Mouse (Mus musculus): ENCODE measurements around the gene Il3.

Il3 gene

GRCm38 (mm10) chr11:54271437-54271949 lies 4.4 kb upstream of the Il3 start:
- DNase-seq, result no peak

DNA sequence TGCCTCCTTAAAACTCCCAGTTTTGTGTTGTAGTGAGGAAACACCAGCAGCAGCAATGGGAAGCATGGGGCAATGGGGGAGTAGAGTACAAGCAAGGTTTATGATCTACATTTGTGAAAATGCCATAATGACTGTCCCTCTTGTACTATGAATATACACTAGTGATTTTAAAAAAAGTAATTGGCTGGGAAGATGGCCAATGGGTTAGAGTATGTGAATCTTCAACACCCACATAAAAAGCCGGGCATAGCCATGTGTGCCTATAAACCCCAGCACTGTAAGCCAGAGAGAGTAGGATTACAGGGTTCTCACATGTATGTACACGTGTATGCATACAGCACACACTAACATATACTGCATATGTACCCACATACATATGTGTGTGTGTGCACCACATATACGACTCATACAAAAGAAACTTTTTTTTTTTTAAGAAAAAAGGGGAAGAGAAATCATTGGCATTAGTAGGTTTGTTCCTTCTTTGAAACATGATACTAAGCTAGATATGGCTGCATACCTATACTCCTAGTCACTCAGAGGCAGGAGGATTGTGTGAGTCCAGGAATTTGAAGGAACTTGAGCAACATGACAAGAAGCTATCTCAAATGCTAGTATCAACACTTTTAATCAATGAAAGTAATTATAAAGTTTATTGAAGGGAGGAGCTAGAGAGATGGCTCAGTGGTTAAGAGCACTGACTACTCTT lies 2.3 kb upstream of the Il3 start:
- no peak for DNase-seq

GRCm38 (mm10) chr11:54264542-54264941 lies 2.5 kb downstream of the Il3 start:
- peak; percentile 50 to 76 for DNase-seq

DNA sequence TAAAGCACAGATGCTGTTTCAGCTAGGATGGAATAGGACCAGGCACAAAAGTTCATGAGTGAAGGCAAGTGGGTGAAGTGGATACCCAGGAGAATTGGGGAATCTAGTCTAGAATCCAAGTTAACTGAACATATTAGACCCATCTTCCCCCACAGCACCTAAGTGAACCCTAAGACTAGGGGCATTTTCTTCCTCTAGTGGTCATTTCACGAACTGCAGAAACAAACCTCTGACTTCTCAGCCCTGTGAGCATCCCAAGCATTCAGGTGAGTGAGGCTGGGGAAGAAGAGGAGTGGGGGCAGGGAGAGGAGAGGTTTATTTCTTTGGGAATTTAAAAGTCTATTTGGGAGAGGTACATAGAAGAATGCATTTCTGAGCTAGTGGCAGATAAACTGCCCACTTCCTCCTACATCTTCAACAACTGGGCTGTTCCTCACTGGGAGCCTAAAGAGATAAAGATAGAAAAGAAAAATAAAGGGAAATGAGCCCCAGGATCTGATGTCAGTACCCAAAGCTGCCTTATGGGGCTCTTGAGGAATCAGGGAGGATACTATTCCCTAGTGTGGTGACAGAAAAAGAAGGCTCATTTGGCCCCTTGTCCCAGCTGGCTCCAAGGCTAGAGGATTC lies 3.6 kb downstream of the Il3 start:
- DNase-seq, result no peak

- DNase-seq, result peak; percentile 86 to 88
These were observed 10.3 kb downstream of the Il3 start for GRCm38 (mm10) chr11:54256624-54257376.

DNA sequence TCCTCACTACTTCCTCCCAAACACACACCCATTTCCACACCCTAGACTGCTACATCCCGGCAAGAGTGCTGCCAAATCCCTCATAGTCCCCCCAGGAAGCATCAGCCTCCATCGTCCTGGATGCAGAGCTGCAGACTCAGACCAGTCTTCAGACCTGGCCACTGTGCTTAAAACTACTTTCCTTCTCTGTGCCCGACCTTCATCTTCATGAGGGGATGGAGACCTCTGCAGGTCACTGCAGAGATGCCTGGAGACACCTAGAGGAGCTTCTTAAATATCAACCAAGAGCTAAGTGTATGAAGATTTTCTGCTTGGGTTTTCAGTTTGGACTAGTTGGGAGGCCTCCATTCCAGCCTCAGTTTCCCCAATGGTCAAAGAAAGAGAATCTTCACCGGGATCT lies 13.0 kb downstream of the Il3 start:
- DNase-seq, result peak; percentile 23 to 41

DNA sequence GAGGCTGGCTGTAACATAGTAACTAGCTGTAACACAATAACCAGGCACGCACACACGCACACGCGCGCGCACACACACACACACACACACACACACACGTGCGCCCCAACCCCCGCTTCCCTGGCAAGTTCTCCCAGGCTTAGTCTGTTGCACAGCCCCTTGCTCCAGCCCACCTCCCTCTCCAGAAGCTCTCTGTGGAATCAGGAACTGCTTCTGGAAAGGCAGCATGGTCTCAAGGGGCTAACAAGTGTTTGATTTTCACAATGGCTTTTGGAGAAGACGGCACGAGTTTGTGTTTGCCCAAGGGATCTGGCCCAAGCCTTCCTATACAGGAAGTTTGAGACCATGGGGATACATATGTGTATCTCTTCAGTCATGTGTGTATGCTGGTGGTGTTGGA lies 16.5 kb downstream of the Il3 start:
- DNase-seq, result no peak

GRCm38 (mm10) chr11:54249748-54250147 lies 17.3 kb downstream of the Il3 start:
- DNase-seq, result no peak

GRCm38 (mm10) chr11:54248940-54249717 lies 17.9 kb downstream of the Il3 start, which contains the start of gene Csf2:
Csf2 (minus strand) TSS chr11:54249667.
- DNase-seq, result no peak

DNA sequence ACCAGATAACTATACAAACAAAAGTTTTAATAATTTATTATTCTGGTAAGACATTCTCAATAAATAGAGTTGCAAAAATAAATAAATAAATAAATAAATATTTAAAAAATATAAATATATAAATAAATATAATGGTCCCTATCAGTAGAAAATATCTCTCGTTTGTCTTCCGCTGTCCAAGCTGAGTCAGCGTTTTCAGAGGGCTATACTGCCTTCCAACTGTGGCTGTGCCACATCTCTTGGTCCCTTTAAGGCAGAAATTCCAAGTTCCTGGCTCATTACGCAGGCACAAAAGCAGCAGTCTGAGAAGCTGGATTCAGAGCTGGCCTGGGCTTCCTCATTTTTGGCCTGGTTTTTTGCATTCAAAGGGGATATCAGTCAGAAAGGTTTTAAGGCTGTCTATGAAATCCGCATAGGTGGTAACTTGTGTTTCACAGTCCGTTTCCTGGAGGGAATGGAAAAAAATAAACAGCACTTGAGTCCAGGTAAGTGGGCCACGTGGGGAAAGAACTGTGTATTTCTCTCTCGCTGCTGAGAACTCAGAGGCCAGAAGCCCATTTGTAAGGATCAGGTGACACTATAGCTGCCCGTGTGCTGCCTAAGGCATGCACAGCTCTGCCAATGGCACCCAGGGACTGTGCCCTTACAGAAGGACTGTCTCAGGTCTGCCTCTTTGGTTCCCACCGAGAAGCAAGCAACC lies 19.7 kb downstream of the Il3 start:
- DNase-seq, result no peak

DNA sequence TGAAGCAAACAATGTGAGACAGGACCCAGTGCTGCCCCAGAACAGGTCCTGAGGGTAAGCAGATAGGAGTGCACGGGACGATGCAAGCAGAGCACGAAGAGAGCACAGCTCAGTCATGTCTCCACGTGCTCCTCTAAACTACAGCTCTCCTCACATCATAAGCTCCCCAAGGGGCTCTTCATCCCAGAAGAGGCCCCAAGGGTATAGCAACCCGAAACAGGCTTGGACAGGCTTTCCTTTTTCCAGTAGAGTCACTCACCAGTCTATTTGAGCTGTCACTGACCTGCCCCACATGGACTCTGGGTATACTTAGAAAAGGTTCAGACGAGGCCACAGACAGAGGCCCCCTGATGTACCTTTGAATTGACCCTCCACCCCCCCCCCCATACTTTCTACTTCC lies 22.6 kb downstream of the Il3 start:
- DNase-seq, result no peak

- DNase-seq, result no peak
These were observed 24.6 kb downstream of the Il3 start for GRCm38 (mm10) chr11:54242494-54242893.

- peak; percentile 16 to 26 for DNase-seq
These were observed 30.1 kb downstream of the Il3 start for GRCm38 (mm10) chr11:54236939-54237338.

GRCm38 (mm10) chr11:54227478-54227877 lies 39.6 kb downstream of the Il3 start:
- no peak for DNase-seq

DNA sequence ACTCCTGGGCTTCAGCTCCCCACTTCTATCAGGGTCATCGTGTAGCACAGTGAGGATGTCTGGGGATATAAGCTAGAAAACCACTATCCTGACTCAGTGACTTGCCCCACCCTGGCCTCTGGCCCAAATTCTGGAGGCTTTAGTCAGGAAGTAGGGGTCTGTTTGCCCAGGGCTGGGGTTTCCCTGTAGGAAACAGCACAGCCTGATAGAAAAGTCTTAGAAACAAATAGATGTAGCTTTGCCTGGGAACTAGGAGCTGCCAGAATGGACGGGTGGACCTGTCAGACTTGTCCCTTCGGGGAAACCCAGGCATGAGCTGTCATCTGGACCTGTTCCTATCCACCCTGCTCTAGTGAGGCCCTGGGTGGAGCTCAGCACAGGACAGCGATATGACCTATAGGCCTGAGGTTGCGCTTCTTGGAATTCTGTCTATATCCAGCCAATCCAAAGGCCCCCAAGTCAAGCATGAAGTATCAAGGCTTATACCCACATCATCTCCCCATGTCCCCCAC lies 42.5 kb downstream of the Il3 start:
- no peak for DNase-seq

DNA sequence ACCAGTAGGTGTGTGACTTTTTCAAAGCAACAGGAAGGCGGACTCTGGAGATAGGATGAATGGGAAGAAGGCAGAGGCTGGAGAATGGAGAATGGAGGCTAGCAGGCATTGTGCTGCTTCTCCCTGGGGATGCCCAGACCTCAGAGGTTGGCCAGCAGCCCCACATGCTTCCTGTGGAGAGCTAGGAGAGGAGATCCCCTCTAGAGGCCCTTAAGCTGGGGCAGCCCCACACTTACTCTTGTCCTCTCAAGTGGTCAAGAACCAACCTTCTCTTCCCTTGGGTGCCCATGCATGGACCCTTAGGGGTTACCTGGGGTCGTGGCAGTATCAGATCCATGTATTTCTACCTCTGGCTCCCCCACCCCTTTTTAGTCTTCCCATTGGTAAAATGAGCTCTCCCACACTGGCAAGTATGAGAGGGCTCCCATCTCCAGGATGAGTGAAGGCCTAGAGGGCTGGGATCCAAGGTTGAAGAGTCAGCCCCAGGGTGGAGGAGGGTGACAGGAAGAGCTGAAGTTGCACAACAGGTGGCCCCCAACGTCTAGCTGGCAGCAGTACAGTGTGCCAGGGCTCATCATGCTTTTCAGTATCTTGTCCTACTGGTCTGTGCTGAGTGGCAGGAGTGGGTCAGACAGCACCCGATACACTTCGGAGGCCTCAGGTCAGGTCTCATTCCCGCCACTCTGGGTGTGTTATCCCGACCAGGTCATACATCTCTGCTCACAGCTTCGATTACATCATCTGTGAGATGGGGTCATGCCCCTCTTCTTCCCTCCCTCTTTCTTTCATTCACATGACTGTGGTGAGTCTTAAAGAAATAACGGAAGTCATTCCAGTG lies 43.2 kb downstream of the Il3 start:
- no peak for DNase-seq

DNA sequence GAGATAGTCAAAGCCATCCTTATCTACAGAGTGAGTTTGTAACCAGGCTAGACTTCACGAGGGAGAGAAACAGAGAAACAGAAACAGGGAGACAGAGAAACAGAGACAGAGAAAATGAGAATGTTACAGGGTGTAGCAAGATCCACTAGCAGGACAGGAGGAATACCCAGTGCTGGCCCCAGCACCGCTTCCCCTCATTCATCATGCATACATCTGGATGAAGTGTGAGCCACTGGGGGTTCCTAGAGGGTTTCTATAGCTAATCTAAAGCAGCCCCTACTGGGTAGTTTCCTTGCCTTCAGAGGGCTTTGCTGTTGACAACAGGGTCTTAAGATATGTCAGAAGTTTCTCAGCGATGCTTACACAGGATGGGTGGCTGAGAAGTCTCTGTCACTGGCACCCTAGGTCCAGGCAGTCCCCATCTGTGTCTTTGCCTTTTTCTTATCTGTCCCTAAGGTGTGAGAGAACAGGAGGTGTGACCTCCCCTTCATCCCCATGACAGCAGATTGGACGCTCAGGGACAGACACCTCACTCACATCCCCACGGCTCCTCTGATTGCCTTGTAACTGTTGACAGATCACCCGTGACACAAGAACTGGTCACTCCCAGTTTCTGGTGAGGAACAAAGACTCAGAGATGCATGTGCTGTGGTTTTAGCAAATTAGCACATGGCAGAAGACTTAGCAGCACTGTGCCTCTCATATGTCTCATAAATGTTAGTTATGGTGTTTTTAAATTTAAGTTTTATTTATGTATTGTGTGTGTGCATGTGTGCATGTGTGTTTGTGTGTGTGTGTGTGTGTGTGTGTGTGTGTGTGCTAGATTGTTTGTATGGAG lies 47.0 kb downstream of the Il3 start:
- DNase-seq, result no peak

GRCm38 (mm10) chr11:54219191-54219590 lies 47.9 kb downstream of the Il3 start:
- no peak for DNase-seq

DNA sequence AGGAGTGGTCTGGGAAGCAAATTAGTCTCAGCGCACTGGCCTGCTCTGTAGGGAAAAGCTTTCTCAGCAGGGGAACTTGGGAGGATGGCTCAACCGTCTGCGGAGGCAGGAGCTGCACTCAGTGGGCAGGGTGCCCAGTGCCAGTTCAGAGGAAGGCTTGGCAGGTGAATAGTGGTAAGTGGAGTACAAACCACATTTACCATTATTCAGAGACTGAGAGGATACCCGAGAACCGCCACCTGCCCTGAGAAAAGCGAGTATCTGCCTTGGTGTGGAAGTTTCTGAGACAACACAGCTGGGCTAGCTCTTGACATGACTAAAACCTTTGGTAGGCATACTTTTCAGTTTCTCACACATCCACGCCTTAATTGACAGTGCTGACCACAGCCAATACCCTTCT lies 49.7 kb downstream of the Il3 start:
- peak; percentile 80 to 85 for DNase-seq

- no peak for DNase-seq
These were observed 51.0 kb downstream of the Il3 start for GRCm38 (mm10) chr11:54216091-54216490.

Data from cerebellum, postnatal 36 days (tissue).